Mouse (Mus musculus) erythroblast, embryonic 14.5 days (primary cell): Measurements from ENCODE around the gene Adgrf2. TPM values are rescaled to one million over a fixed set of nuclear protein-coding genes. Genes with fewer than 3 reads are reported as not detected.

ENCODE experiments used
- H3K27me3 ChIP-seq: 2 replicates; pipeline ENCODE4 v1.6.1; 2012; ENCODE audit warnings: inconsistent platforms; ENCODE audit not compliant: control insufficient read depth
- H3K36me3 ChIP-seq: 2 replicates; pipeline ENCODE4 v1.6.1; 2012; ENCODE audit warnings: mild to moderate bottlenecking, inconsistent platforms; ENCODE audit not compliant: control insufficient read depth
- H3K4me1 ChIP-seq: 2 replicates; pipeline ENCODE4 v1.6.1; 2012; ENCODE audit warnings: inconsistent platforms; ENCODE audit not compliant: control insufficient read depth
- H3K4me3 ChIP-seq: replicated peaks from 2 replicates; pipeline ENCODE3; 2012; ENCODE audit warnings: moderate library complexity, mild to moderate bottlenecking, inconsistent platforms
- H3K9me3 ChIP-seq: 2 replicates; pipeline ENCODE4 v1.6.1; 2012; ENCODE audit warnings: low read length, inconsistent platforms, mixed read lengths; ENCODE audit not compliant: control insufficient read depth
- GATA1 ChIP-seq: IDR thresholded peaks from 2 replicates; pipeline ENCODE4 v1.6.1; 2012; ENCODE audit warnings: low read length, inconsistent platforms, mixed read lengths
- TAL1 ChIP-seq: IDR thresholded peaks from 3 replicates; pipeline ENCODE4 v1.6.1; 2012; ENCODE audit warnings: low read length, inconsistent platforms, mixed read lengths
- polyA plus RNA-seq: library from polyadenylated mRNA; stranded (reverse); fragments of >175 nt; gene quantifications from 2 replicates; pipeline ENCODE4 v1.2.3, GENCODE M21; 2012

Adgrf2 gene
- polyA plus RNA-seq: not detected in 2 replicates

DNA sequence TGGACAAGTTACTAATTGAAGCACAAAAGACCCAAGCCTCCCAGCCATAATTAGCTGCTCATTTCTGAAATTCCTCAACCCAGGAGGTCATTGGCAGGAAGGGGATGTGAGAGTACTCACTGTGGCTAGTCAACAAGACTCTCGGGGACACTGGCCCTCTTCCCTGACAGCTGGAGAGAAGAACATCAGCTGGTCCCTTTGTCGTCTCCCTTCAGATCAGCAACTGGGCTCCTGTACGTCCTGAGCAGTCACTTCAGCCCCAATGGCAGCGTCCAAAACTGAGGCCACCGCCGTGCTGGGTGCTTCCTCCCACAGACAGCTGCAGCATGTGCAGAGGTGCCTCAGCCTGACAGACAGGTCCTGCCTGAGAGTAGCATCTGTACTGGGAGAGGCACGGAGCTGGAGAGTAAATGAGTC lies at the start of gene Adgrf2:
TSS of gene Adgrf2 (minus strand) at position 379 of the 417 bp plus-strand sequence.
- no peak for TF ChIP-seq TAL1
- TF ChIP-seq GATA1: no peak
- Histone ChIP-seq H3K27me3 (no peaks in the 10 kb centered on the region), H3K4me3 (no peak within 1 kb of the TSS), H3K4me1 (no peaks in the 10 kb centered on the region), H3K36me3 (no peaks in the 10 kb centered on the region), H3K9me3 (peaks cover 4% of the 10 kb centered on the region; the same call in 1 of the 2 replicates)

DNA sequence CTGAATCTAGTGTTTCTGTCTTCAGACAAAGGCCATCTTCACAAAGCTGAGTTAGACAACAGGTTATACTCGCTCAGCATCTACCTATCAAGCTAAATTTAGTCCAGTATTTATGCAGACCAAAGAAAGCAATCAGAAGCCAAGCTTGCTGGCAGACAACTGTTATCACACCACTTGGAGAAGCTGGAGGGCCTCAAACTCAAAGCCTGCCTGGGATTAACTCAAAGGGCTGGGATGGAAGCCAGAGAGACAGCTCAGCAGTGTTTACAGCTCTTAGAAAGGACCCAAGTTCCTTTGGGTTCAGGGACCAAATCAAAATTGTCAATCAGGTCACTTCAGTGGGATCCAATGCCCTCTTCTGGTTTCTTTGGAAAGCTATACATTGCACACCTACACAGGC lies 48.8 kb upstream of the Adgrf2 start:
- Histone ChIP-seq H3K4me3 (no peak overlapping the region), H3K27me3 (no peaks in the 10 kb centered on the region), H3K36me3 (peaks cover 8% of the 10 kb centered on the region), H3K9me3 (no peaks in the 10 kb centered on the region), H3K4me1 (peaks cover 16% of the 10 kb centered on the region)
- no peak for TF ChIP-seq TAL1
- TF ChIP-seq GATA1: no peak

DNA sequence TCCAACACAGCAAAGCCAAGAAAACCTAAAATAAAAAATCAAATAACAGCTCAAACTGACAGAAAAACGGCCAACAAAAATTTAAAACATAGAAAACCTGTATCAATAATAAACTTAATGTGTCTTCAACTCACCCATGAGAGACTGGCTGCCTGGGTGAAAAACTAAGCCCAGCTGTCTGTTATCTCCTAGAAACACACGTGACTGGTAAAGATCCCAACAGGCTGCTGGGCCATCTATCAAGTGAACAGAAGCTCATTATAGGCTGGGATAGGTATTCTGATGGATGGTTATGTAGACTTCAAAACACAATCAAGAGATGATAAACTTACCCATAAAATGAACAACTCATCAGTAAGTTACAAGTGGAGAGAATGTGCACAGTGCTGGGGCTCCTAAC lies 47.7 kb upstream of the Adgrf2 start:
- Histone ChIP-seq H3K27me3 (no peaks in the 10 kb centered on the region), H3K9me3 (no peaks in the 10 kb centered on the region), H3K4me3 (no peak overlapping the region), H3K4me1 (peaks cover 16% of the 10 kb centered on the region), H3K36me3 (peaks cover 8% of the 10 kb centered on the region)
- TF ChIP-seq GATA1 (no peak), TAL1 (no peak)

DNA sequence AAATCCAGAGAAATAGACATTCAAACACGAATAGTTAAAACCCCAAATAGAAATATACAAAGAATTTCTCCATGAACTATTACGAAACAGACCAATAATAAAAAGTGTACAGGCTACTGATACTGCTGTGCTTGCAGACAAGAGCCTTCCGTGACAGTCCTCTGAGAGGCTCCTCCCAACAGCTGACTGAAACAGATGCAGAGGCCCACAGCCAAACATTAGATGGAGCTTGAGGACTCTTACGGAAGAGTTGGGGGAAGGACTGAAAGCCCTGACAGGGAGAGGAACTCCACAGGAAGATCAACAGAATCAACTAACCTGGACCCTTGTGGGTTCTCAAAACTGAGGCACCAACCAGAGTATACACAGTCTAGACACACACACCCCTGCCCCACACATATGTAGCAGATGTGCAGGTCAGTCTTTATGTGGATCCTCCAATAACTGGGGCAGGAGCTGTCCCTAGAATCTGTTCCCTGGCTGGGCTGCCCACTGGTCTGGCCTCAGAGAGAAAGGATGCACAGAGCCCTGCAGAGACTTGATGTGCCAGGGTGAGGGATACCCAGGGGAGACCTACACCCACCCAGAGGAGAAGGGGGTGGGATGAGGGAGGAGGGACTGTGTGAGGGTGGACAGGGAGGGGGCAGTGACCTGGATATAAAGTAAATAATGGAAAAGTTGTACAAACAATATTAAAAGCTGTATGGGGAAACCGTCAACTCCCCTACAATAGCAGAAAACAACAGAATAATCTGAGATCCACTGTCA lies 46.9 kb upstream of the Adgrf2 start:
- no peak overlapping the region for H3K4me3 ChIP-seq
- no peaks in the 10 kb centered on the region for H3K9me3 ChIP-seq
- no peak for TF ChIP-seq GATA1
- TF ChIP-seq TAL1: no peak
- no peaks in the 10 kb centered on the region for H3K27me3 ChIP-seq
- H3K4me1 ChIP-seq: peaks cover 16% of the 10 kb centered on the region
- H3K36me3 ChIP-seq: peaks cover 6% of the 10 kb centered on the region

DNA sequence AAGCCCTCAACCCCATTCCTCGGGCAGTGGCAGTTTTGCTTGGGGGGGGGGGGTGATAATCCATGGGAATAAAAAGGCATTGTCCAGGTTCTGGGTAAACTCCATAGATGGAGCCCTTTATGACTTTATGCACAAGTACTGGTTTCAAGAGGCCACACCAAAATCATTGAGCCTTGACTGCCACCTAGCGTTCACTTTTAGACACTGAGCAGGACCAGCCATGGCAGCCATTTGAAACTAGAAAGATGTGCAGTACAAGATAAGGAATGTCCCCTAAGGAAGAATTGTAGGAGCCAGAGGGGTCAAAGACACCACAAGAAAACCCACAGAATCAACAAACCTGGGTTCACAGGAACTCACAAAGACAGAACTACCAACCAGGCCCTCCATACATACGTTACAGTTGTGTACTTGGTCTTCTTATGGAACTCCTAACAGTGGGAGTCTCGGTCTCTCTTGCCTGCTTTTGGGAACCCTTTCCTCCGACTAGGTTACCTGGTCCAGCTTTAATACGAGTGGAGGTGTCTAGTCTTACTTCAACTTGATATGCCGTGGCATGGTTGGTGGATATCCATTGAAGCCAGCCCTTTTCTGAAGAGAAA lies 40.3 kb upstream of the Adgrf2 start:
- Histone ChIP-seq H3K36me3 (no peaks in the 10 kb centered on the region), H3K9me3 (no peaks in the 10 kb centered on the region), H3K4me1 (no peaks in the 10 kb centered on the region), H3K27me3 (no peaks in the 10 kb centered on the region), H3K4me3 (no peak overlapping the region)
- TF ChIP-seq GATA1: peak; percentile 88
- TF ChIP-seq TAL1: no peak

DNA sequence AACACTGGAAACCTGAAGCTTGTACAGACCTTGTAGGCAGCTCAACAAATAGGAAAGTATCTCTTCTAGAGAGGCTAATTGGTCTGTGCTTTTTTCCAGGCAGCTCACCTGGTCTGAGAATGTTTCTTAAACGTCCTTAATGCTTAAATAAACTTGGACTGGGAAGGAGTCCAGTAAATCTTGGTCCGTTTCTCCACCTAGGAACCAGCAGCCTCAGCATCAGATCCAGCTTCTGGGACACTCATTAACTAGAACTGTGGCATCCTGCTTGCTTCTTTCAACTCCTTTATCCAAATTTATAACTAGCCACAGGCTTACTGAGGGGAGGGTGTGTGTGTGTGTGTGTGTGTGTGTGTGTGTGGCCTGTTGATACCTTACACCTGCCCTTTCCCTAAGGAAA lies 11.8 kb upstream of the Adgrf2 start:
- TF ChIP-seq TAL1: no peak
- no peak for TF ChIP-seq GATA1
- Histone ChIP-seq H3K36me3 (no peaks in the 10 kb centered on the region), H3K9me3 (peaks cover 5% of the 10 kb centered on the region; the same call in 1 of the 2 replicates), H3K4me1 (no peaks in the 10 kb centered on the region), H3K27me3 (no peaks in the 10 kb centered on the region), H3K4me3 (no peak overlapping the region)

DNA sequence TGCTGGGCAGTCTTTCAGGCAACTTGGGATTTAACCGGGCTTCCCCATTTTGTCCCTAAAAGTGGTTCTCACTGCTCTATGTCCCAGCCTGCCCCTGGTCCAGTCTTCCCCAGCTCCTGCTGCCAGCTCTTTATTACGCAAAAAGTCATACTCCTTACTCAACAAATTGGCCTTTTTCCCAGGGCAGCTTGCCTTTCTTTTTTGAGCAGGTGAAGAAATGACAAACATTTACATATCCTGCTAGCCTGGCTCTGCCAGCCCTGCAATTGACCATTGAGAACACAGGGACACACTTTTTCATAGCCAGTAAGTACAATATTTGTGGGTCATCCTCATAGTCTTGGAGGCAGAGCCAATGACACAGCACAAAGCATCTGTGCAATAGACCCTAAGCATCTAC lies 10.2 kb upstream of the Adgrf2 start:
- TF ChIP-seq GATA1: no peak
- no peak for TF ChIP-seq TAL1
- H3K4me3 ChIP-seq: no peak overlapping the region
- no peaks in the 10 kb centered on the region for H3K27me3 ChIP-seq
- no peaks in the 10 kb centered on the region for H3K36me3 ChIP-seq
- H3K4me1 ChIP-seq: no peaks in the 10 kb centered on the region
- peaks cover 5% of the 10 kb centered on the region; the same call in 1 of the 2 replicates for H3K9me3 ChIP-seq

DNA sequence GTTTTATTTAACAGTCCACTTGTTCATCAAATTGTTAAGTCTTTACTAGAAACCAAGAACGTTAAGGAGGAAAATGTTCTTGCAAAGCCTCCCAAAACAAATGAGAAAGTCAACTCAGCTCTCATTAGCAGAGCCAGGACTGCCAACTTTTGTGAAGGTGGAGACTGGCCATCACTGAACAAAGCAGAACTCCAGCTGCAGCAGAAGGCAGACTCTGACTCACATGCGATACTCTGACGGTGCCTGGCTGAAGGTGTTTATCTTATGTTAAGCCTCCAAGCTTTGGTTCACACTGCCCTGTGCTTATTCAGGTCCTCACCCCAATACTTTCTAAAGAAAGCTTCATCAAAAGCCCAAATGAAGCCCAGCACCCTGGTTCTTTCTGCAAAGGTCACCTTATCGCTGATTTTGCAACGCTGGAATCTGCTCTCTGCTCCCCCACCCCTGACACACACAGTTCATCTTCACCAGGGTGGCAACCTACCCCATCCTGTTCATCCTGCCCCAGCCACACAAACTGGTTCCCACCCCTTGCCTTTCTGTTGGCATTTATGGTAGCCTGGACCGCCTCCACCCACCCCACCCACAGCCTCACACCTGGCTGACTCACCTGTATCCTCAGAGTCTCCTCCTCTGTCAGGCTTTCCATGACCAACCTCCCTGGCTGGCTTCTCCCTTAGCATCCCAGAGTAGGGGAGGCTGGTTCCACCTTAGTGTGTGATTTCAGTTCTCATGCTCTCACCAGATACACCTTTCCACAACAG lies 3.9 kb upstream of the Adgrf2 start:
- H3K27me3 ChIP-seq: no peaks in the 10 kb centered on the region
- H3K4me3 ChIP-seq: no peak overlapping the region
- peaks cover 3% of the 10 kb centered on the region; the same call in 1 of the 2 replicates for H3K9me3 ChIP-seq
- no peaks in the 10 kb centered on the region for H3K4me1 ChIP-seq
- TF ChIP-seq TAL1 (no peak), GATA1 (no peak)
- H3K36me3 ChIP-seq: no peaks in the 10 kb centered on the region

DNA sequence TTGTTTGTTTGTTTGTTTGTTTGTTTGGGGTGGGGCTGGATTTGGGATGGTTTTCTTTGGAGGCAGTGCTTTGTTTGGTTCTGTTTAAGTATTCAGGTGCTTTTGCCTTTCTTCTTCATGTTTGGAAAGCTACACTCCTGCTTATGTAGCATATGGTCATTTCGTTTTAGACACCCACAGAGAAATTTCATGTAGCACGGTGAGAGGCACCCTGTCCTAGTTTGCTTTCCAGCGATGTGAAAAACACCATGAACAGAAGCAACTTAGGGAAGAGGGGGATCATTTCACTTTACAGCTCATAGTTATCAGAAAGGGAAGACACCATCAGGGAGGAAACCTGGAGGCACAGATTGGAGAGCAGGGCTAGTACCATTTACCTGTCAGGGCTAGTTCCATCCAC lies 844 bp upstream of the Adgrf2 start:
- Histone ChIP-seq H3K36me3 (no peaks in the 10 kb centered on the region), H3K9me3 (no peaks in the 10 kb centered on the region), H3K4me3 (no peak overlapping the region), H3K4me1 (no peaks in the 10 kb centered on the region), H3K27me3 (no peaks in the 10 kb centered on the region)
- TF ChIP-seq GATA1 (no peak), TAL1 (no peak)
